Comparison of ENCODE assay signal across 28 mouse cellular contexts in the genomic region with DNA sequence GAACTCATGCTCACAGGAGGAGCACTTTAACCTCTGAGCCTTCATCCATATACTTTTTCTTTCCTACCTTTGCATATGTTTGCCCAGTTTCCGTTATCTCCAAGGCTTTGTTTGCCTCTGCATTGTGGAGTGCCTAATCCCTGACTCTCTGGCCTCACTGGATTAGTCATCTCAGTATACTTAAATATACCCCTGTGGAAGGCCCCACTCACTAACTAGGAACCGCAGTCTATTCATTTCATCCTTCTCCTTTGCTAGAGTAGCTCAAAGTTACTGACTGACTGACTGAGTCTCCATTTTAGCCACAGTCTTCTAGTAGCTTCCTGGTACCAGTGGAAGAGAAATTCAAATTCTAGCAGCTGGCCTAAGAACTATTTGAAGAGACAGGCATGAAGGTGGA.
"Had no signal": no experiment of that assay in that cellular context is flagged by ENCODE, and none has a peak within 500 bp of the region (broad histone marks: within the 10 kb centered on the region; RNA-seq: fewer than 3 reads in every experiment).

No protein-coding gene starts in this region.

- H3K4me1 ChIP-seq: embryonic facial prominence, embryonic 10.5 days; embryonic facial prominence, embryonic 12.5 days; embryonic facial prominence, embryonic 13.5 days; embryonic facial prominence, embryonic 15.5 days; forebrain, embryonic 10.5 days; forebrain, embryonic 12.5 days; forebrain, embryonic 13.5 days; forebrain, embryonic 15.5 days had no signal

- H3K9me3 ChIP-seq: embryonic facial prominence, embryonic 10.5 days; embryonic facial prominence, embryonic 12.5 days; embryonic facial prominence, embryonic 13.5 days; embryonic facial prominence, embryonic 15.5 days; forebrain, embryonic 10.5 days; forebrain, embryonic 12.5 days; forebrain, embryonic 13.5 days; forebrain, embryonic 15.5 days had no signal

- DNase-seq: cerebellum, adult 8-10 months; cerebellum, adult 9-10 months; cerebellum, adult 9-11 months; cerebellum, postnatal 10 days; cerebellum, postnatal 14 days; cerebellum, postnatal 25 days; cerebellum, postnatal 36 days; embryo, embryonic 11 days; forebrain, postnatal 0 days; gastrocnemius, adult 2 months; gastrocnemius, postnatal 10 days; gastrocnemius, postnatal 14 days; gastrocnemius, postnatal 25 days; gastrocnemius, postnatal 36 days; heart, adult 11 months; heart, adult 18-20 months; heart, adult 2 months had no signal

- H3K4me2 ChIP-seq: embryonic facial prominence, embryonic 12.5 days; embryonic facial prominence, embryonic 13.5 days; embryonic facial prominence, embryonic 15.5 days; forebrain, embryonic 12.5 days; forebrain, embryonic 13.5 days; forebrain, embryonic 15.5 days had no signal

- ATAC-seq: forebrain, embryonic 13.5 days; forebrain, embryonic 14.5 days; forebrain, embryonic 15.5 days; forebrain, embryonic 16.5 days; forebrain, postnatal 0 days had no signal

- H3K9ac ChIP-seq: embryonic facial prominence, embryonic 12.5 days; embryonic facial prominence, embryonic 13.5 days; embryonic facial prominence, embryonic 15.5 days; forebrain, embryonic 12.5 days; forebrain, embryonic 13.5 days; forebrain, embryonic 15.5 days; forebrain, postnatal 0 days had no signal

- H3K27ac ChIP-seq: embryonic facial prominence, embryonic 10.5 days; embryonic facial prominence, embryonic 12.5 days; embryonic facial prominence, embryonic 13.5 days; embryonic facial prominence, embryonic 15.5 days; forebrain, embryonic 10.5 days; forebrain, embryonic 12.5 days; forebrain, embryonic 13.5 days; forebrain, embryonic 15.5 days; gastrocnemius, adult 2 months; heart, adult 2 months had no signal

- H3K4me3 ChIP-seq: embryonic facial prominence, embryonic 10.5 days; embryonic facial prominence, embryonic 12.5 days; embryonic facial prominence, embryonic 13.5 days; embryonic facial prominence, embryonic 15.5 days; erythroblast, embryonic 14.5 days; forebrain, embryonic 10.5 days; forebrain, embryonic 12.5 days; forebrain, embryonic 13.5 days; forebrain, embryonic 15.5 days; gastrocnemius, adult 2 months; heart, adult 2 months had no signal

- H3K27me3 ChIP-seq: forebrain, embryonic 15.5 days had no signal

- H3K36me3 ChIP-seq: embryonic facial prominence, embryonic 10.5 days; embryonic facial prominence, embryonic 12.5 days; embryonic facial prominence, embryonic 13.5 days; embryonic facial prominence, embryonic 15.5 days; forebrain, embryonic 10.5 days; forebrain, embryonic 12.5 days; forebrain, embryonic 15.5 days had no signal
